ENCODE assay signal across 25 mouse cellular contexts in the genomic region with DNA sequence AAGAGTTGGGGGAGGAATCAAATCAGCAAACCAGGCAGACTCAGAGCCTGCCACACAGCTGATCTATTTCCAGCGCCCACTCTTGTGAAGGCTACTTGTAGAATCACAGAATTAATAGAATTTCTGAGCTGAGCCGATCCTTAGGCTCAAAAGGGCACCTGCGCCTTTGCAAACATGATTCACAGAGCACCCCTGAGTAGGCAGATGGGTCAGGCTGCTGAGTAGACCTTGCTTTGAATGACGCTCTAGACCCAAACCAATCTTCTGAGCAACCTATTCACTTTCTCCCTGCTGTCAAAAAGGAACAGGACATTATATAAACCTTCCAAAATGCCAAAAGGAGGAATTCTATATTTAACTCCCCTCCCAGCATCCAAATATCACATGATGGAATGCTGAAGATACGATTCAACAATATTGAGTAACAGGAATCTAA. TPM values are rescaled to one million over a fixed set of nuclear protein-coding genes. Genes with fewer than 3 reads are reported as not detected.
DNase-seq lines count a peak whose midpoint lies in the region; TF ChIP-seq lines count a peak whose summit lies in the region.
"Had no signal": no experiment of that assay in that cellular context is flagged by ENCODE, and none has a peak within 500 bp of the region (broad histone marks: within the 10 kb centered on the region; RNA-seq: fewer than 3 reads in every experiment).

No protein-coding gene starts in this region.

- intact Hi-C loops in left cerebral cortex, postnatal 36 days (cut with DNase I): no loop called here
- intact Hi-C loops in gastrocnemius, postnatal 14 days (cut with DNase I; ENCODE audit: low total_unique reads): no loop called here

- DNase-seq in cerebellum, adult 9-10 months: peak; percentile 59
- no peak for DNase-seq in cerebellum, adult 8-10 months
- no peak for DNase-seq in layer of hippocampus, adult 2 months (ENCODE audit: low spot score in 2 of 2)
- DNase-seq in layer of hippocampus, adult 11-12 months (ENCODE audit: low spot score): no peak
- peak; percentile 48 for DNase-seq in right cerebral cortex, adult 18-20 months
- no peak for DNase-seq in right cerebral cortex, postnatal 4 days
- peak; percentile 40 to 49 for DNase-seq in left cerebral cortex, postnatal 36 days (ENCODE audit: low spot score in 2 of 2)
- no peak for DNase-seq in gastrocnemius, postnatal 14 days
- DNase-seq: adrenal gland, postnatal 14 days; cerebellum, postnatal 14 days; embryo, embryonic 11 days; gastrocnemius, postnatal 10 days; kidney, adult 11 months; kidney, postnatal 14 days; liver; lung, adult 2 months; lung, postnatal 10 days had no signal

- peak overlapping the region; percentile 83 for H3K27ac ChIP-seq in layer of hippocampus, adult 2 months
- H3K27ac ChIP-seq: embryonic facial prominence, embryonic 12.5 days; hindbrain, embryonic 14.5 days; liver, embryonic 14.5 days; macrophage had no signal

- no peak overlapping the region for H3K4me3 ChIP-seq in layer of hippocampus, adult 2 months
- H3K4me3 ChIP-seq: embryonic facial prominence, embryonic 12.5 days had no signal

- TF ChIP-seq CTCF in layer of hippocampus, adult 2 months (conservative IDR thresholded peaks at IDR 0.05): no peak

RNA-seq across cellular contexts. Expression of a gene that starts 41.9 kb away (rescaled TPM):
- total RNA-seq in layer of hippocampus, adult 2 months (2021): 100 to 1,000 TPM; 384 to 411 TPM
- 100 to 1,000 TPM; 242 to 256 TPM for total RNA-seq in left cerebral cortex, postnatal 36 days (2021)
- total RNA-seq in gastrocnemius, postnatal 14 days (2021): under 1 TPM; 0.07 to 0.10 TPM
- total RNA-seq: granulocyte monocyte progenitor cell, adult 5-6 weeks; hematopoietic stem cell, adult 5-6 weeks; megakaryocyte-erythroid progenitor cell, adult 5-6 weeks; monocyte, adult 5-6 weeks had no signal

Comparison
In these comparisons a context has a peak if more than half of its experiments do, and no peak if none do; other contexts are left out.
1. DNase-seq: peak in cerebellum, adult 9-10 months (single experiment), right cerebral cortex, adult 18-20 months (single experiment) and left cerebral cortex, postnatal 36 days (2 of 2); none in cerebellum, adult 8-10 months (single experiment), layer of hippocampus, adult 2 months (0 of 2), layer of hippocampus, adult 11-12 months (single experiment), right cerebral cortex, postnatal 4 days (single experiment) and gastrocnemius, postnatal 14 days (single experiment).
2. RNA of a gene that starts 41.9 kb away (total RNA-seq): 384 to 411 TPM in layer of hippocampus, adult 2 months and 242 to 256 TPM in left cerebral cortex, postnatal 36 days; 0.07 to 0.10 TPM in gastrocnemius, postnatal 14 days; every median in the first group is over 100 times any median in the second.